Mouse (Mus musculus) right cerebral cortex, postnatal 14 days (tissue): ENCODE data around the gene Elmo1.

Experiments
- DNase-seq: peaks from one replicate; pipeline ENCODE4 v3.0.0; 2022

Elmo1 gene

DNA sequence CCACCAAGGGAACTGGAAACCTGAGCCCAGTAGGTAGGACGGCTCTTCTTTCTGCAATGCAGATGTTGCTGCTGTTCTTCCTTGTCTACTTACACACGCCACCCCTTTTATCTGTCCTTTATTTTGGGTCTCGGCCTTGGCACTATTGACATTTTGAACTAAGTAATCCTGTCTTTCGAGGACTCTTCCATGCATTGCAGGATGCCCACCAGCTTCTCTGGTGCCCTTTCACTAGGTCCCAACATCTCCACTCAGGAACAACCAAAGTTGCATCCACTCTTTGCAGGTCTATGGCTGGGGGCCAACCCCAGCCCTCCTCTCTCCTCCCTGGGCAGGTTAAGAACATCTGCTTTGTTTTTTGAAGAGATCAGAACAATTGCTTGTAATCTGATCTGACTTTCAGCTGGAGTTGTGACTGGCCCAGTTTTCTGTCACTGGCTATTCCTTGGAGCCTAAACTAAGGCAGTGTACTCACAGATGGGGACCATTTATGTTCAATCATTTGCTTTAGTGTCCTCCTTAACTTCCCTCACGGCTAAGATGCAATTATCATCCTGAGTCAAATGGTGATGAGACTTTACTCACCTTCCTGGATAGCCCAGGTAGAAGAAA, 6.7 kb downstream of the Elmo1 start:
- DNase-seq = no peak

GRCm38 (mm10) chr13:20097934-20098593, 7.7 kb downstream of the Elmo1 start:
- no peak for DNase-seq

DNA sequence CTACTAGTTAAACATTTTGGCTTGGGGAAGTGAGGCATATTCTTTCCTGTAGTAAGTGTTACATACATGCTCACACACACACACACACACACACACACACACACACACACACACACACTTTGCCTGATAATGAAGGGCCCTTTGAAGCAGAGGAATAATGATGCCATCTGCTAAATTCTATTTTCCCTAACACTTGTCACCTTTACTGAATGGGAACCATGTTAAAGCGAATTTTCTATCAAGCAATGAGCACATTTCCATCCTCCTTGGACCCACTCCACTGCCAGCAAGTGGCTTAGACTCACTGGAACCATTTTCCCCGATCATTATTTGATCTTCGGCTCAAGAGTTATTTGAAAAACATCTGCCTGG, 8.2 kb downstream of the Elmo1 start:
- DNase-seq = no peak

DNA sequence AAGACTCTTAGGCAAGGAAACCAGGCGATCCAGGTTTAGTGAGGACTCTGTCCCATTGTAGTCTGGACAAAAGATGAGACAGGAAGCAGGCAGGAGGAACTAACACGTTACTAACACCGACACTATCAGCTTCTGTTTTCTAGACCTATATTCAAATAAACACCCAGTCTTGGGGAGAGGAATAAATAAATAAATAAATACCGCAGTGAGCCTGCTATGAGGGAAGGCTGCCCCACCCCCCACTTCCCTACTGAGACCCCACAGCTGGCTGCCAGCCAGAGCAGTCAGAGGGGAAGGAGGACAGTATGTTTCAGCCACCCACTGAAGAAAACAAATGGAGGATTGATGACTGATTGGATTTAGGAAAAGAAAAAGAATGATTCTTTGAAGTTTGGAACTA, 9.2 kb downstream of the Elmo1 start:
- peak; percentile 56 for DNase-seq

GRCm38 (mm10) chr13:20100357-20100756, 10.0 kb downstream of the Elmo1 start:
- DNase-seq = no peak

- no peak for DNase-seq
Measured at GRCm38 (mm10) chr13:20101691-20102090, 11.3 kb downstream of the Elmo1 start.

DNA sequence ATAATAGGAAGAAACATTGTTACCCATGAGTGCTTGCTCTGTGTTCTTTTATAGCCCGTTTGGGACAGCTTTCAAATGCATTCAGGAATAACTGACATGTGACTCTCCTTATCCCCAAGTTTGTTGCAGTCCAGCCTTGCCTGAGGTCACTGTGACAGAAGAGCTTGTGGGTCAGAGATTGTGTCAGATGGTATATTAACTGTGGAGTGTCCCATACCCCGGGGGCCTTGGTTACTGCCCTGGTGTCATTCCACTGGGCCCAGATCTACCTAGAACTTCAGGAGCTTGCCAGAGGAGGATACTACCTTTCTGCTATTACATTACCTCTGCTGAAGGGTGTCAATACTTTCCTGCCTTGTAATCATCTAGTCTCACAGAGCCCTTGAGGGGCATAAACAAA, 14.4 kb downstream of the Elmo1 start:
- no peak for DNase-seq

- no peak for DNase-seq
Measured at GRCm38 (mm10) chr13:20105996-20106395, 15.6 kb downstream of the Elmo1 start.

DNA sequence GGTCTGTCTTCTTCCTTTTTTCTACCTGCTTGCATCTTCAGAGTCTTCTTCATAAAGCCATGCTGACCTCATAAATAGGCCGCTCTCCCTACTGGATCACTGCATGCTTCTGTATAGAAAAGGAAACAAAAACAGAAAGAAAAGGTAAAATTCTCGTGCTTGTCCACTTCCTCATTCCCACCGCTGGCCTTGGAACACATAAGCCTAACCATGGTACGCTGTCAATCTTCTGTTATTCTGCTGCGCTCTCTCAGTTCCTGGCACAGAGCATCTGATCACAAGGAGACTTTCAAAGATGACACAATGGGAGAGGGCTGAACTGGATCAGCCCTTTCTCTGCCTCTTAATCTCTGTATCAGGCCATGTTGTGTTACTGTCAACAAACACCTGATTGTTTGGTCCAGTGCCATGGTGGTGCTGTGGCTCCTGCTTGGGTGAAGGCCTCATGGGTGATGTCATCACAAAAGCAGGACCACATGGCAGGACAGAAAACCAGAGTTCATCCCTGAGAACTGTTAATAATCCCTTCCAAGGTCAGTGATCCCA, 17.6 kb downstream of the Elmo1 start:
- DNase-seq = no peak

- no peak for DNase-seq
Measured at GRCm38 (mm10) chr13:20108956-20109355, 18.6 kb downstream of the Elmo1 start.

GRCm38 (mm10) chr13:20109446-20109845, 19.1 kb downstream of the Elmo1 start:
- DNase-seq = no peak

DNA sequence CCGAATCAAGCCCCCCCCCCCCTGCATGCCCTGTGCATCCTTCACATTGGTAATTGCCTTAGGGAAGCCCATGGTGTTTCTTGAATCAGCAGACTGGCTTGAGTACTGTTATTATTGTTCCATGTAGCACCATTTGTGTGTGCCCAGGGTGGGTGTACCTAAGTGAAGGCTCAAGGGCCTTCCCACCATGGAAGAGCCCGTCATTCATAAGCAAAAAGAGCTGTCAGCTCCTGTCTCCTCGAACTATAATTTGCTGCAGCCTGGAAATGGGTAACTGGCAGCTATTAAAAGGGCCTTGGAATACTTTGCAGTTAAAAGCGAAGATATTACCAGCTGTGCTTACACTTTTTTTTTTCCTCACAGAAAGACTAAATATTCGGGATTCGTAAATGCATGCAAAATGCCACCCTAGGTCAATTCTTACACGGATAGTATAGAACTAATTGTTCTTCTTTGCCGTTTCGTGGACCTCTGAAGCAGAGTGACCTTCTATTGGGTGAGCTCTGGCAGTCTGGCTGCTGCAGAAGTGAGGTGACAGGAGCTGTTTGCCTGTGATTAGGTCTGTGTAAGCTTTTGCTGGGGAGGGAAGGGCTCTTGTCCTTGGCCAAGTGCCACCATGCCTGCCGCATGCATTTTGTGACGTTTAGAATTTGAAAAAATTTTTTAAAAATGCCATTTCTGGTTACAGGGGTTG, 19.7 kb downstream of the Elmo1 start:
- no peak for DNase-seq

GRCm38 (mm10) chr13:20111256-20111800, 20.9 kb downstream of the Elmo1 start:
- DNase-seq = no peak

GRCm38 (mm10) chr13:20115131-20115907, 24.9 kb downstream of the Elmo1 start:
- no peak for DNase-seq

DNA sequence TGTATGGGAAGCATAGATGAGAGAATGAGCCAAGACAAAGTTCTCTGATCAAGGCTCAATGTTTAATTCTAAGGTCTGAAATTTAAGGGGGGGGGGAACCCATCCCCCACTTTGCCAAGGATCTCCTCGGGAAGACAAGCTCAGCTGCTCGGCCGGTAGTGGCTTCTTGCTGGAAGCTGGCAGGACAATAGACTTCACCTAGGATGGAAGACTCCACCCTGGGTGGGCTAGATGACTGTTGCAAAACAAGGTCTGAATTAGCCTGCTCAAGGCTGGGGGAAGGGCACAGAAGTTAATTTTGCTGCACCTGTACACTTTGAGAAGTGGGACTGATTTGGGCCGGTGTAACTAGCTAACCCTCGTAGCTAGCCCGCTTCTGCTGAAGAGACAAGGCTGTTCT, 25.6 kb downstream of the Elmo1 start:
- no peak for DNase-seq

GRCm38 (mm10) chr13:20116868-20117510, 26.6 kb downstream of the Elmo1 start:
- no peak for DNase-seq

DNA sequence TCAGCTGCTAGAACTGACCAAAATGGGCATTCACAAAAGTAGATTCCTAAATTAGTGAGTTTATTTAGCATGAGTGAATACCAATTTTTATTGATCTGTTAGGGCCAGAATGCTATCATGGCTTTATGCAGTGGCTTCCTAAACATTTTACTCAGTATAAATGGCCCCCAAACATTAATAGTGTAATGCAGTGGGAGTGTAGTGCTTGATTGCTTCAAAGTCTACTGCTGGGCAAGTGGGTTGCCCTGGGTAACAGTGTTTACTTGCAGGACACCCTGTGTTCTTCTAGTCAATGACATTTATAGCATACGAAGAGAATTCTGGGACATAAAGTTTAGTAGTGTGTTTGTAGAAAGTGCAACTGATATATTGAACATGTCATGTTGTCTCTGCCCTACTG, 27.3 kb downstream of the Elmo1 start:
- no peak for DNase-seq

DNA sequence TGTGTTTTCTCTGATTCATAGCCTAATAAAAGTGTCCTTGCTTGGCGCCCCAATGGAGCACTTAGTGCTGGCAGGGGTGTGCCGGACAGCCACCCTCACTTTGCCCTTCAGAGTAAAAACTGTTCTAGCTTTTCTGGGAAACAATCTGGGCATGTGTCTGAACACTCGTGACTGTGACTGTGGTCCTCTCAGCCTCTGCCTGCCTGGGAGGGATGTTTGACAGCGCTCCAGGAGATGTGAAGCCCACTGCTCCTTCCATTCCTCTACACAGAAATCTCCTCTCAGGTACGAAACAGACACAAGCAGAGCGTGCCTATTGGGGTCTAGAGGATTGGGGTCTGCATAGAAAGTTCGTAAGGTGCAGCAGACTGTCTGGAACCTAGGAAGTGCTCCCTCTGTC, 28.5 kb downstream of the Elmo1 start:
- DNase-seq = no peak

DNA sequence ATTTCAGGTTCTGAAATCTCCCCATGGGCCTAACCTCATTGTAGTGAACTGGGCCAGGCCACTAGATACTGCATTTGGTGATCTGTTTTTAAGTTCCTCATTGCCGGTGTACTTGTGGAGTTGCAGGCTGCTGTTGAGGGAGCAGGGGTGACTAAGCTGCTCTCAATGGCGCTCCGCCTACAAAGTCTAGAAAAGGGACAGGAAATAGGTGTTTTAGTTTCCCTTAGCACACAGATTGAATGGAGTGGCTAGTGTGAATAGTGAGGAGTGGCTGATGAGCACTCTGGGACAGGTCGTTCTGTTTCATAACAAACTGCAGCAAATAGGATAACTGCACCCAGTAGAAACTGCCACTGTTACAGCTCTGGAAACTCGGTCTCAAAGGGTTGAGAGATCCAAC, 30.3 kb downstream of the Elmo1 start:
- no peak for DNase-seq

GRCm38 (mm10) chr13:20121385-20122043, 31.1 kb downstream of the Elmo1 start:
- no peak for DNase-seq

DNA sequence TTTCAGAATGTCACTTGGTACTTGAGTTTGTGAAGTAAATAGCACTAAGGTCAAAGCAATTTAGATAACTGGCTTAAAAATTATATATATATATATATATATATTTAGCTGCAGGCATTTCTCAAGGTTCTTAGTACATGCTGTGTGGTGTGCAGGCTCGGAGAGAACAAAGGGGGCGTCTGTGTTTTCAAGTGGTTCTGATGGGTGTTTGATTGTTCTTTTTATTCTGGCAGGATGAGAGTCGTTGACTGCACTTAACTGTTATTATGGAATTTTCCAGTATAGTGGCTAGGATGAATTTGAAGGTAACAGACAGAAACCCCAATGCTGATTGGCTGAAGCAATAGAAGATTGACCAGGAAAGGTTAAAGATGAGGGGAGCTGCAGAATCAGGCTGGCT, 33.6 kb downstream of the Elmo1 start:
- no peak for DNase-seq

- DNase-seq = no peak
Measured at GRCm38 (mm10) chr13:20124965-20125364, 34.6 kb downstream of the Elmo1 start.
